Mouse (Mus musculus) E14TG2a.4 (cell line): ENCODE data around the gene Pacsin1.
A peak's percentile ranks its signal among the peaks of the same experiment; 100 is the strongest.

Experiments
- CTCF ChIP-seq: conservative IDR thresholded peaks from 2 replicates; pipeline ENCODE4 v1.5.1; 2014; ENCODE audit warnings: low read length
- NANOG ChIP-seq: IDR thresholded peaks from 2 replicates; pipeline ENCODE4 v1.6.1; 2014; ENCODE audit warnings: borderline replicate concordance, low read length, mixed read lengths
- POU5F1 ChIP-seq: IDR thresholded peaks from 2 replicates; pipeline ENCODE4 v1.6.1; 2014; ENCODE audit warnings: low read length, borderline replicate concordance

DNA sequence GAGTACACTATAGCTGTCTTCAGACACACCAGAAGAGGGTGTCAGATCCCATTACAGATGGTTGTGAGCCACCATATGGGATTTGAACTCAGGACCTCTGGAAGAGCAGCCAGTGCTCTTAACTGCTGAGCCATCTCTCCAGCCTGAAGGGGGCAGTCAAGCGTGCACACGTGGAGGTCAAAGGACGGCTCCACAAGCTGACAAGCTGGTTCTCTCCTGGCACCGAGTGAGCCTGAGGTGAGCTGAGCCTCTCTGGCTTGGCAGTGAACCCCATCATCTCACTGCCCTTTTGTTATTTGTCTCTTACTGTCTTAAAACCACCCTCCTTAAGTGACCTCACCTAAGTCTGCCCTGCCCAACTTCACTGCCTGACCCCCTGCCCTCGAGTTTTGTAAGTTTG lies 27.9 kb upstream of the Pacsin1 start:
- 0 out of 2 replicates have a peak, but pooled peaks have one; percentile 18 for TF ChIP-seq CTCF
- no peak for TF ChIP-seq POU5F1
- no peak for TF ChIP-seq NANOG
